Mouse (Mus musculus) activated CD4-positive, CD25-positive, alpha-beta regulatory T cell, adult 9 weeks (primary cell): ENCODE data around the gene Prps1l3. TPM values are rescaled to one million over a fixed set of nuclear protein-coding genes. Genes with fewer than 3 reads are reported as not detected.

Experiments used
- polyA plus RNA-seq: library from polyadenylated mRNA; unstranded; fragments of 100-300 nt; shearing (Covaris generic); gene quantifications from one replicate; pipeline ENCODE4 v1.2.1, GENCODE M21; 2017

Prps1l3 gene
- polyA plus RNA-seq: 78.9 TPM

DNA sequence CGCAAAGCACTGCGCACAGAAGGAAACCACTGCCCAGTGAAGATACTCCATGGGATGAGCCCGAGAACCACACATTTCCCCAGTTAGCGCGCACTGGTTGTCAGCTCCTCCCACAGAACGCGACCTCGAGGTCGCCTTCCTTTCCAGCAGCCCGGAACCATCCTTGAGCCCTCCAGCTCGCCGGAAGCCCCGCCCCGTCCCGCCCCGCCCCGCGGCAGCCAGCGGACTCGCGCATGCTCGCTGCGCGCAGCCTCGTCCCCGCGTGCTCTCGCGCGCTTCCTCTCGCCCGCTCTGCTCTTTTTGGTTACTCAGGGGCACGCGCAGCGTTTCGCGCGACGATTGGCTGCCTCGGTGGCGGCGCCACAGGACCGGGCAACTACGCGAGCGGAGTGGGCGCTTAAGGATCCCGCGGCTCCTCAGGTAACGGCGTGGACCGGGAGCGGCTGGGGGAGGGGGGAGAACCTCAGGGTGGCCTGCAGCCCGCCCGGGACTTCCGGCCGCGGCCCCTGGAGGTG lies at the start of gene Prps1l3, which contains the start of gene Mipol1:
Gene Prps1l3 (plus strand): TSS at position 221 of the 515 bp plus-strand sequence.
Gene Mipol1 (plus strand): TSS at position 236 of the 515 bp plus-strand sequence.

DNA sequence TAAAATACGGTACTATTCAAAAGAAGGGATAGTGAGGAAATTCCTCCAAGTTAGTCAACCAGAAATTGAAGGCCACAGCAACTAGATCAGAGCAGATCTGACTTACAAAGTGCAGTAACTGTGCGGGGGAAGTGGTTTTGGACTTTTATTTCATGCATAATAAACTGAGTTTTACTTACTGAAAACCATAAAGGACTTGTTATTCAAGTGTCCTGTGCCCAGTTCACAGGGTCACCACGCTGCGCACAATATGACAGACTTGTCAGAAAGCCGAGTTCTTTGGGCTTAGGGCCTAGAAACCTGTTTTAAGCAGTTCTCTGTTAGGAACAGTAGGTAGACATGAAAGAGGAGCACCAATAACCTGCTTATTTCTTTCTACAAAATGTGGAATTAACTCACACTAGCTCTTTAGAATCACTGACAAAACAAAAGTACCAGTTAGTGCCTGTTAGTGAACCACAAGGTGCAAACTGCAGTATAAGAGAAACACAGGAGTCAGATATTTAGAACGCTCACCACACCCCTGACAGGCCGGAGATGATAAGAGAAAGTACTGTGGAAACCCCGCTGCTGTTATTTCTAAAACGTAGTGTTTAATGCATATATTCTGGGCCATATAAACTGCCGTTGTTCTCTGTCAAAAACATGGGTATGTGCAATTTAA lies 32.7 kb upstream of the Prps1l3 start, which contains the start of gene Slc25a21:
Gene Slc25a21 (minus strand): TSS at position 110 of the 664 bp plus-strand sequence.

Other genes with a start within 250 kb of the Prps1l3 start
- not detected for gene Slc25a21, start 32.9 kb upstream of the Prps1l3 start, polyA plus RNA-seq
- gene Mipol1, start within 50 bp of the Prps1l3 start, polyA plus RNA-seq: 9.0 TPM